ENCODE assay signal across 8 mouse cellular contexts in genomic region chr16:17496499-17497305, GRCm38 (mm10). TPM values are rescaled to one million over a fixed set of nuclear protein-coding genes. Genes with fewer than 3 reads are reported as not detected.
DNase-seq lines count a peak whose midpoint lies in the region; ATAC-seq lines count a peak whose summit lies in the region.
"Had no signal": no experiment of that assay in that cellular context is flagged by ENCODE, and none has a peak within 500 bp of the region (broad histone marks: within the 10 kb centered on the region; RNA-seq: fewer than 3 reads in every experiment).

No protein-coding gene starts in this region.

- DNase-seq in midbrain, embryonic 10.5 days (ENCODE audit: low spot score): no peak
- DNase-seq in midbrain, embryonic 11.5 days (ENCODE audit: low spot score, missing footprints): no peak
- DNase-seq in cerebellum, adult 9-11 months: peak; percentile 89
- DNase-seq in heart, postnatal 10 days: peak; percentile 65 to 74
- peak; percentile 95 for DNase-seq in layer of hippocampus, adult 9-11 months
- no peak for DNase-seq in spleen, postnatal 14 days (ENCODE audit: low spot score in 2 of 2)

- H3K27ac ChIP-seq in midbrain, embryonic 10.5 days (replicated peaks): 0 out of 2 replicates have a peak overlapping the region, but pooled peaks have one; percentile 17
- H3K27ac ChIP-seq in midbrain, embryonic 11.5 days (ENCODE audit: low read depth, low read length): no peak overlapping the region
- no peak overlapping the region; the same call in 1 of the 2 replicates for H3K27ac ChIP-seq in neural tube, embryonic 14.5 days (ENCODE audit: low read depth, low read length)
- H3K27ac ChIP-seq: liver, embryonic 14.5 days had no signal

- H3K9me3 ChIP-seq in midbrain, embryonic 10.5 days (replicated peaks): no peaks in the 10 kb centered on the region
- H3K9me3 ChIP-seq in midbrain, embryonic 11.5 days (ENCODE audit: control insufficient read depth, low read length): no peaks in the 10 kb centered on the region
- H3K9me3 ChIP-seq in neural tube, embryonic 14.5 days (ENCODE audit: control insufficient read depth, low read length): no peaks in the 10 kb centered on the region

- no peak for ATAC-seq in midbrain, embryonic 11.5 days (ENCODE audit: low FRiP score)
- ATAC-seq in neural tube, embryonic 14.5 days (ENCODE audit: low read depth): peak; percentile 16; the same call in 1 of the 2 replicates

- WGBS in midbrain, embryonic 10.5 days: 78% methylated on average over 2 of the region's 2 CpGs
- WGBS in midbrain, embryonic 11.5 days: 68% methylated on average over 2 of the region's 2 CpGs
- 35% methylated on average over 2 of the region's 2 CpGs for WGBS in neural tube, embryonic 14.5 days

- peaks cover 26% of the 10 kb centered on the region for H3K4me1 ChIP-seq in midbrain, embryonic 10.5 days
- peaks cover 8% of the 10 kb centered on the region for H3K4me1 ChIP-seq in midbrain, embryonic 11.5 days (ENCODE audit: control insufficient read depth, insufficient read depth, low read length)
- no peaks in the 10 kb centered on the region for H3K4me1 ChIP-seq in neural tube, embryonic 14.5 days (ENCODE audit: control insufficient read depth, insufficient read depth, low read length)

- H3K9ac ChIP-seq in midbrain, embryonic 11.5 days (ENCODE audit: low read length): no peak overlapping the region
- H3K9ac ChIP-seq in neural tube, embryonic 14.5 days (replicated peaks; ENCODE audit: low read depth, low read length): no peak overlapping the region
- H3K9ac ChIP-seq: liver, embryonic 14.5 days had no signal

- H3K4me2 ChIP-seq in midbrain, embryonic 11.5 days: no peak overlapping the region
- H3K4me2 ChIP-seq in neural tube, embryonic 14.5 days (ENCODE audit: low read depth, low read length): no peak overlapping the region

- H3K4me3 ChIP-seq in midbrain, embryonic 10.5 days: no peak overlapping the region
- no peak overlapping the region for H3K4me3 ChIP-seq in midbrain, embryonic 11.5 days (ENCODE audit: low read depth, low read length)
- no peak overlapping the region for H3K4me3 ChIP-seq in neural tube, embryonic 14.5 days (ENCODE audit: low read depth, low read length)

- H3K36me3 ChIP-seq in midbrain, embryonic 10.5 days: no peaks in the 10 kb centered on the region
- H3K36me3 ChIP-seq in midbrain, embryonic 11.5 days (ENCODE audit: control insufficient read depth, insufficient read depth, low read length): no peaks in the 10 kb centered on the region
- no peaks in the 10 kb centered on the region for H3K36me3 ChIP-seq in neural tube, embryonic 14.5 days (ENCODE audit: control insufficient read depth, insufficient read depth, low read length)

- intact Hi-C loops in heart, postnatal 10 days (cut with DNase I): no loop called here

- peaks cover 4% of the 10 kb centered on the region; the same call in 1 of the 2 replicates for H3K27me3 ChIP-seq in midbrain, embryonic 10.5 days (ENCODE audit: low read depth, poor library complexity, severe bottlenecking)
- no peaks in the 10 kb centered on the region for H3K27me3 ChIP-seq in midbrain, embryonic 11.5 days (ENCODE audit: control insufficient read depth, insufficient read depth, low read length)
- H3K27me3 ChIP-seq in neural tube, embryonic 14.5 days (ENCODE audit: control insufficient read depth, insufficient read depth, low read length): no peaks in the 10 kb centered on the region

RNA-seq across cellular contexts. Expression of gene Aifm3, which starts 7.3 kb away (rescaled TPM):
- 2.6 and 3.5 TPM in 2 replicates for polyA plus RNA-seq in midbrain, embryonic 10.5 days (2016; fragmentation: Nextera tagmentation; extraction: Ambion mirVana)
- 1.4 and 3.0 TPM in 2 replicates for polyA plus RNA-seq in midbrain, embryonic 11.5 days (2014; fragmentation: Nextera tagmentation; extraction: Ambion mirVana)
- under 1 TPM; 0.34 to 0.45 TPM for total RNA-seq in heart, postnatal 10 days (2021)
- 3.0 and 3.4 TPM in 2 replicates for polyA plus RNA-seq in neural tube, embryonic 14.5 days (2014; fragmentation: Nextera tagmentation; extraction: Ambion mirVana)

RNA-seq across cellular contexts. Expression of gene Lztr1, which starts 11.8 kb away (rescaled TPM):
- 87.3 and 101 TPM in 2 replicates for polyA plus RNA-seq in midbrain, embryonic 10.5 days (2016; fragmentation: Nextera tagmentation; extraction: Ambion mirVana)
- 70.5 and 77.2 TPM in 2 replicates for polyA plus RNA-seq in midbrain, embryonic 11.5 days (2014; fragmentation: Nextera tagmentation; extraction: Ambion mirVana)
- 10 to 100 TPM; 38.0 to 41.8 TPM for total RNA-seq in heart, postnatal 10 days (2021)
- 113 and 132 TPM in 2 replicates for polyA plus RNA-seq in neural tube, embryonic 14.5 days (2014; fragmentation: Nextera tagmentation; extraction: Ambion mirVana)

RNA-seq across cellular contexts. Expression of gene Thap7, which starts 34.2 kb away (rescaled TPM):
- polyA plus RNA-seq in midbrain, embryonic 10.5 days (2016; fragmentation: Nextera tagmentation; extraction: Ambion mirVana): 52.0 and 56.9 TPM in 2 replicates
- polyA plus RNA-seq in midbrain, embryonic 11.5 days (2014; fragmentation: Nextera tagmentation; extraction: Ambion mirVana): 46.7 and 47.1 TPM in 2 replicates
- 10 to 100 TPM; 17.8 to 20.0 TPM for total RNA-seq in heart, postnatal 10 days (2021)
- 58.6 and 62.7 TPM in 2 replicates for polyA plus RNA-seq in neural tube, embryonic 14.5 days (2014; fragmentation: Nextera tagmentation; extraction: Ambion mirVana)

RNA-seq across cellular contexts. Expression of gene Crkl, which starts 44.9 kb away (rescaled TPM):
- 69.2 and 71.6 TPM in 2 replicates for polyA plus RNA-seq in midbrain, embryonic 10.5 days (2016; fragmentation: Nextera tagmentation; extraction: Ambion mirVana)
- polyA plus RNA-seq in midbrain, embryonic 11.5 days (2014; fragmentation: Nextera tagmentation; extraction: Ambion mirVana): 85.5 and 92.2 TPM in 2 replicates
- 10 to 100 TPM; 27.9 to 33.8 TPM for total RNA-seq in heart, postnatal 10 days (2021)
- polyA plus RNA-seq in neural tube, embryonic 14.5 days (2014; fragmentation: Nextera tagmentation; extraction: Ambion mirVana): 70.6 and 73.1 TPM in 2 replicates

Comparison
In these comparisons a context has a peak if more than half of its experiments do, and no peak if none do; other contexts are left out.
1. DNase-seq: peak in cerebellum, adult 9-11 months (single experiment), heart, postnatal 10 days (2 of 2) and layer of hippocampus, adult 9-11 months (single experiment); none in midbrain, embryonic 10.5 days (single experiment), midbrain, embryonic 11.5 days (single experiment) and spleen, postnatal 14 days (0 of 2).